Mouse (Mus musculus): ENCODE data around the gene Cops3.
"Not testable (repeated sequence)": the region's sequence is repeated elsewhere in the genome, so short reads cannot be mapped to it uniquely, and the experiment has no call there.

The Cops3 gene

DNA sequence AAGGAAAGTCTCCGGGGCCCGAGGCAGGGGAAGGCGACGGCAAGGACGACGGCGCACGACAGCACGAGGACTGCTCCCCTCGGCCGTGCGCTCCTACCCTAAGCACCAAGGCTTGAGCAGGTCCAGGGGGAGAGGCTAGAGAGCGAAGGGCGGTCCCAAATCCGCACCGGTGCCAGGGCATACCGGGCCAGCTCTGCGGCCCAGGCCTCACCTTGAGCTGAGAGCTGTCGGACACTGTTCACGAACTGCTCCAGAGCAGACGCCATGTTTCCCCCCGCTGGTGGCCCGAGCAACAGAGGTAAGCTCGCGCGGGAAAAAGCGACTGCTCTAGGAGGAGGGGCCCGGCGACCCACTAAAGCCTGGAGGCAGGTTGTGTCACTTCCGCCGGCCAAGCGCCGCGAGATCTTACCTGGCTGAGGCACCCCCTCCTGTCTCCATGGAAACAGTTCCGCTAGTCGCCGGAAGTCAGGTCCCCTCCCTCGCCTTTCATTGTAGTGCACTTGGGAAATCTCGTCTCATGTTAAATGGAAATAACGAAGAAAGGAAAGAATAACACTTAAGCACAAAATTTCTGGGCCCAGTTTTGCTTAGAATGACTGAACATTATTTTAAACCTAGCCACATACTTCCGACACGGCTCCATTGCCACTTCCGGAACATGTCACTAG, at the start of gene Cops3:
Cops3 (minus strand) TSS at position 380 of the 668 bp plus-strand sequence.
- DNase-seq (ENCODE audit: low read depth, low spot score): peak; percentile 98

DNA sequence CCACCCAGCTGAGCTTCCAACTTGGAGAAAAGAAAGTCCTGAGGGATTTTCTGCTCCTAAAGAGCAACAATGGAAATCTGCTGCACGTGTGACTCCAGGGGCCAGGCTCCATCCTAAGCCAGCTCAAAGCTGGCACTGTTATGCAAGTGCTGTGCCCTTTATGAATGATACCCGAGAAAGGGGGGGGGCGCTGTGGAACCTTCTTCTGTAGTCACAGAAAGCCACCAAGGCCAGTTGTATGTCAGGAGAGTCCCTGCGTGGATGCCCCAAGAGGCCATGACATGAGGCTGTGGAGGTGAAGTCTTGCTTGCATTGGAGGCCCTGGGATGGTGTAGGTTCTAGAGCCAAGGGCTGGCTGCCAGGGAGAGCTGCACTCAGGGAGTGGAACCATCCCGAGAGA, 48.5 kb upstream of the Cops3 start:
- DNase-seq (ENCODE audit: low read depth, low spot score): no peak

DNA sequence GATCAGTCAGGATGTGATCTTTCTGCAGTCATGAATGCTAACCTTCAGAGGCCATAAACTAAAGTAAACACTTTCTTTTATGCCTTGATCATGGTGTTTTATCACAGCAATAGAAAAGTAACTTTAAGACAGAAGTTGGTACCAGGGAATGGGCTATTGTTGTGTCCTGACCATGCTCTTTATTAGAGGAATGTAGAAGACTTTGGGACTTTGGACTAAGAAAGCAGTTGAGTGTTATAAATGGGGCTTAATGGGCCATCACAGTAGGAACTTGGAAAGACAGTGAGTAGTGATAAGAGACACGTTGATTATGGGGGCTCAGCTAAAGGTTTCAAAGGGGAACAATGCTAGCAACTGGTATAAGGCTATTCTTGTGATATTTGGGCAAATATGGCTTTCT, 47.3 kb upstream of the Cops3 start:
- no peak for DNase-seq (ENCODE audit: low read depth, low spot score)

DNA sequence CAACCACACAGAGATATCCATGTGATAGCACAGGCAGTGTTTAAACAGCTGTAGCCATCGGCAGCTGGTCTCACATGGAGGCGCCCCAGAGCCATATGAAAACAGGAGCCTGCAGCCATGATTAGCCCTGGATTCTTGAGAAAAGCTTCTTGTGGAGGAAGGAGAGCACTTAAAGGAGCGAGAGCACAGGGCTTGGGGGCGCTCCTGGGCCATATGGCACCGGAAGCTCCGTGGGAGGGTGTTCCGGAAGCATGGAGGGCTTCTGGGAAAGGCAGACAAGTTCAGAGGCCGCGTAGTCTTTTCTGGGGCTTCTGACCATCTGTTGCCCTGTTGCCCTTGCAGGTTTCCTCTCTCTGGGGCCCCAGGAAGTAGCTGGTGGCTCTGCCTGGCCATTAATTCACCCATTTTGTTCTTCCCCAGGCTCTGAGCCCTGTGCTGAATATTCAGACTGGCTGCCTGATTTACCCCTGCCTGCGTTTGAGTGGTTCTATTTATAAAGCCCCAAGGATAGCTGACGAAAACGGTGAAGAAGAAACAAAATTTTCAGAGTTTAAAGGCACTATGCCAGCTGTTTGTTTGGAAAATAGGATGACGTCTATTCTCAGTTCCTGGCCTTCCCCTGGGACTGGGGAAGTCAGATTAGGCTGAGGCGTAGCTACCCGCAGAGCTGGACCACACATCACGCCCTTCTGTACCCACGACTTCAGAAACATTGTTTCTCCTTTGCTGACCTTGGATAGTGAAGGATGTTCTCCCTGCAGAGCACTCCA, 45.8 kb upstream of the Cops3 start:
- no peak for DNase-seq (ENCODE audit: low read depth, low spot score)

DNA sequence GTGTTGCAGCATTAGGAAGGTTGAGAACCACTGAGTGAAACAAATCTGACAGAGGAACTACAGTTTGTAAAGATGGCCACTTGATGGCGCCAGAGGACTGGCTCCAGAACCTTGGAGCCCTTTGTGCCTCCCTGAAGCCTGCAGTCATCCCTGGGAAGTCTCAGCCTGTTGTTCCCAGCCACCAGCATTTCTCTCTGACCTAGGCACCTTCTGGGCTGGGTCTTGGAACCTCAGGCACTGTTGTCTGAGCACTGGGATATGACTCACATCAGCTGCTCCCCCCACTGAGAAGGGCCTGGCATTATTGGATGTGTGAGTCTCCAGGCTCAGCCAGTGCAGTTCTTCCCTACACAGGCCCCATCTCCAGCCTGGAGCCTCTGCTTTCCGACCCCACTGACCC, 40.4 kb upstream of the Cops3 start:
- peak; percentile 63 for DNase-seq (ENCODE audit: low read depth, low spot score)

DNA sequence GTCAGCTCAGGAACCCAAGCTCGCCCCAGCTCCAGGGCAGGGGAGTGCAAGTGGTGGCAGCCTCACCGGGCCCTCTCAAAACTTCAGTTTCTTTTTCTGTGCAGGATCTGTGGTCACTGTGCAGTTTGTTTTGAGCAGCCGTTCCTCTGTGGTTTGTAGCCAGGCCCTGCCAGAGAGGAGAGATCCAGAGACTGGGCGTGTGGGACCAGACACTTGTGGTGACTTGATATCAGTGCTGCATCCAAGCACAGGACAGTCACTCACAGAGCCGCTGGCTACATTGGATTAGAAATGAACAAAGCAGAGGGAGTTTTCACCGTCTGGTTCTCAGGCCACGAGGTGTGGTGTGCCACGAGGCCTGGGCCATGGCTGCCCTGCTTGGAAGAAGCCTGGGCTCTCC, 32.5 kb upstream of the Cops3 start:
- no peak for DNase-seq (ENCODE audit: low read depth, low spot score)

DNA sequence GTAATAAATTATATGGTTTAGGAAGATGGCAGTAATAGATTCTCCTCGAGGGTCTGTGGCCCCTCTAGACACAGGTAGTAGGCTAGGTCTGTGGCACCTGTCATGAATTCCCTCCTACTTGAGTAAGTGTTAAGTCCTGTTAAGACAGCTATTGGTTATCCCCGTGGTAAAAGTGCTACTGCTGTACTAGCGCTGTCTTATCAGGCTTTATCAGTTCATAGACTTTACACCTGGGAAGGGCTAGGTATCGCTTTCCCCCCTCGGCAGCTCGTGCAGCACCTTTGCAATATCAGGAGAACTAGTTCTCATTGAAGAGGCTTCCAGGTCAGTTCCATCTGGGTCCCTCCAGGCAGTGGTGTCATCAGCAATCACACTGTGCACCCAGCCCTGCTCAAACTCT, 24.7 kb upstream of the Cops3 start:
- DNase-seq (ENCODE audit: low read depth, low spot score): no peak

DNA sequence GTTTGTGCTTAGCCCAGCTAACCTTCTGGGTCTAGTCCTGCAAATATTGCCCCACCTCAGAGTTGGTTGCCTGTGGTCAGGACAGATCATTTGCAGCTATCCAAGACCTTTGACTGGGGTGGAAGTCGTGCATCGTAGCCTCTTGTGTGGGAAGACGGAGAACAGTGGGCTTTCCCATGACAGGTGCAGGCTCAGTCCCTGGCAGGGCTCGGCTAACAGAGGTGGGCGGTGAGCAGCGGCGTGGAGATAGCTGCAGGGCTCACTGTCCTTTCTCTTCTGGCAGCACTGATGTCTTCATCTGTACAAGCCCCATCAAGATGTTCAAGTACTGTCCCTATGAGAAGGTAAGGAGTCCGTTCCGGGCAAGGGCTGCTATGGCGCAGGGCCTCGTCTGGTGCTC, 20.8 kb upstream of the Cops3 start:
- DNase-seq (ENCODE audit: low read depth, low spot score): no peak

DNA sequence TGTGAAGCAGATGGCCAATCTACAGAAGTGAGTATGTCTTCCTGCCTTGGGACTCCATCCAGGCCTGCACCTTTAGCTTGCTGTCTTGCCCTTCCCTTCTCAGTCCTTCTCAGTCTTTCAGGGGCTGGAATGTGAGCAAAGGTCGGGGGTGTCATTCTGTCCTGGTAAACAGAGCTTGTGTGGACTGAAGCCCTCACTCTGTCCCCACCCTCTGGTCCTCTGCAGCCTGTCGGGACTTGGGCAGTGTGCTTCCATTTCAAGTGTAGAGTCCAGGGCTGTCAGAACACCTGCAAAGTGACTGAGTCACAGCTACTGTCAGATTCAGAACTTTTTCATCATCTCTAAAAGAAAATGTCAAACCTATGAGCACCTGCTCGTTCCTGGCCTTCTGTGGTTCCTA, 13.2 kb upstream of the Cops3 start:
- DNase-seq (ENCODE audit: low read depth, low spot score): no peak

DNA sequence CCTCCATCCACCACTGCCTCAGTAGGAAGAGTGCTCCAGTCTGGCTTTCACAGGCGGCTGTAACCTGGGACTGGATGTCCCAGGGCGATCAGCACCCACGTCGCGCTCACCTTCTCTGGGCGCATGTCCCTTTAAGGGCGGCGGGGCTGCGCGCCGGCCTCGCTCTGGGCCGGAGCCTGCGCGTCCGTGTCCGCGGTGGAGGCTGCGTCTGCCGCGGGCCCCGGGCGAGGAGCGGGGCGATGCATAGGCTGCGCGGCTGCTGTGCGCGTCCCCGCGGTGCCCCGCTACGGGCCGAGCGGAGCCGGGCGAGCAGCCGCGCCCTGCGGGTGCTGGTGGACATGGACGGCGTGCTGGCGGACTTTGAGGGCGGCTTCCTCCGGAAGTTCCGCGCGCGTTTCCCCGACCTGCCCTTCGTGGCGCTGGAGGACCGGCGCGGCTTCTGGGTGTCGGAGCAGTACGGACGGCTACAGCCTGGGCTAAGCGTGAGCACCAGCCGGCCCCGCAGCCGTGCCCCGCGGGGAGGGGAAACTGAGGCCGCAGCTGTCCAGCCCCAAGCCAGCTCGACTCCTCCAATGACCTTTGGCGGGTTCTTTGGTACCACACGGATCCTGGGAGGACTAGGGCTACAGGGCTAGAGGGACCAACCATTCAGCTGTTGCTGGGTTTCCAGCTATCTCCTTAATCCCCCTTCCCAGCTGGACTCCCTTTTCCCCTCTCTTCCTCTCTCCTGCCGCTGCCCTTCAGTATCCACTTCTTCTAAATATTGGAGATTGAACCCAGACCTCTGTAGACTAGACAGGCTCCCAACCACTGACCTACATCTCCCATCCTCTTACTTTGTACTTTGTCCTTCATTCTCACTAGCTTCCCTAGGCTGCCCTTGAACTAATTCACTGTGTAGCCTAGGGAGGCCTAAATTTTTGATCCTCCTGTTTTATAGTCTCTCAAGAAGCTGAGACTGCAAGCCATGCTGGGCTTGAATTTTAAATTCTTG, 8.6 kb upstream of the Cops3 start:
- DNase-seq (ENCODE audit: low read depth, low spot score): peak; percentile 86

DNA sequence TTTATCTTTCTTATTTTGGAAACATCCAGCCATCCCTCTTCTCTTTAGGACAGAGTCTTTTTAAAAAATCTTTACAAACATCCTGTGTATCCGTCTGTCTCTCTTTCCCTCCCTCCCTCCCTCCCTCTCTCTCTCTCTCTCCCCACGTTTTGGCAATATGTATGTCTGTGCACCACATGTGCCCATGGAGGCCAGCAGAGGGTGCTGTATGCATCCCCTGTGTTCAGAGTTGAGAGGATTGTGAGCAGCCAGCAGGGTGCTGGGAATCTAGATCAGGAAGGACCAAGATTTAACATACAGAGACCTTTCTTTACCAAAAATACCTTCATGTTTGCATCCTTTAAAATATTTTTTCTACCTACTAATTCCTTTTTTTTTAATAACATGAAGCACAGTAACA, 7.5 kb upstream of the Cops3 start:
- DNase-seq (ENCODE audit: low read depth, low spot score): peak; percentile 84

DNA sequence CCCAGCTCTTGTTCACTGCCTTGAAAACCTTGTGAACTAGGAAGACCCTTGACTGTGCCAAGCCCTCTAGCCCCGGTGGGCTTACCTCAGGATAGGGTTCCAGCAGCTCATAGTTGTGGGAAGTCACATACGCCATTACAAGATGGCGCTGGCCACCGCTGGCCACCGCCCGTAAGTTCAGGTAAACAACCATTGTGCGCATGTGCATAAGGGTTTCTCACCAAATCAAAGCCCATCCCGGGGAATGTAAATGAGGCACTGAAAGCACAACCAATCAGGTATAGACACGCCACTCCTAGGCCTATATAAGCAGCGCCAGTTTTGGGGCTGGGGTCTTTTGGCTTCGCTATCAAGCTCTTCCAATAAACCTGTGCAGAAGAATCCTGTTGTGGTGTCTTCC, 6.7 kb upstream of the Cops3 start:
- no peak for DNase-seq (ENCODE audit: low read depth, low spot score)

DNA sequence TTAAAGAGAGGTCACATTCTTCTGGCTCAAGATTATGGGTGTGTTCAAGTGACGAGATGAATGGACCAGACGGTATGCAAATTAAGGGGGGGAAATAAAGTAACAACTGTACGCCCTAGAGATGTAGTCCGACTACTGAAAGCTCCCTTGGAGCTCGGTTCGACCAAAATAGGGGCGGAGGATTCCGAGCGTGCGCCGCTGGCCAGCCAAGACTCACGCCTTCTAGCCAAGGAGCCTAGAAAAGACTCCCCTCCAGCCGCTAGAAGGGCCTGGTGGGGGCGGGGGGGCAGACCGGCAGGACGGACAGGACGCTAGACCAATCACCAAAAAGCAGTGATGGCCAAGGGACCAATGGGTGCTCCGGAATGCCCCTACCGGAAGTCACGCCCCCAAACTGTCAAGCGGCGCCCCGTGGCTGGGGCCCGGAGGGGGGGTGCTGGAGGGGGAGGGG, 605 bp downstream of the Cops3 start, which contains the start of gene Nt5m:
Nt5m (plus strand) TSS at position 440 of the 451 bp plus-strand sequence.
- DNase-seq (ENCODE audit: low read depth, low spot score): peak; percentile 98

DNA sequence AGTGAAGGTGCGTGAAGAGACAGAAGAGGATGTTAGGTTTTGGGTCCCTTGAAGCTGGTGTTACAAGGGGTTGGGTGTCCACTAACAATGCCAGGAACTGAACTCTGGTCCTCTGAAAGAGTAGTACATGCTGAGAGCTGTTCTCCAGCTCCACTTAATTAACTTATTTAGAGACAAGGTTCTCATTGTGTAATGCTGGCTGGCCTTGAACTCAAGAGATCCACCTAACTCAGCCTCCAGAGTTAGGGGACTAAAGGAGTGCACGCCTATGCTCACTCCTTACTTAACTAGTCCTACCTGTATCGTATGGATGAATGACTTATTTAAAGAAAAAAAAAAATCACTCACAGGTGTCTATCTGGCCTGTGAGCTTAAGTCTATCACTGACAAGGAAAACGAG, 1.2 kb downstream of the Cops3 start:
- no peak for DNase-seq (ENCODE audit: low read depth, low spot score)

DNA sequence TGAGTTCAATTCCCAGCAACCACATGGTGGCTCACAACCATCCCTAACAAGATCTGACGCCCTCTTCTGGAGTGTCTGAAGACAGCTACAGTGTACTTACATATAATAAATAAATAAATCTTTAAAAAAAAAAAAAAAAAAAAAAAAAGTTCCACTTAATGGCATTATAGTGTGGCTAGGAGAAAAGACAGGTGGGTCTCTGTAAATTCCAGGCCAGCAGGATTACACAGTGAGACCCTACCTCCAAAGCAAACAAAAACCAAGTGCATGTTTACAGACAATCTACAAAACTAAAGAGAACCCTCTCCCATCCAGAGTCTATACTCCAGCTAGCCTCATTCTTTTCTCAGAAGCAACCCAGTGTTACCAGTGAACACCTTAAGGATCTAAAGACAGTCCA, 1.8 kb downstream of the Cops3 start:
- not testable (repeated sequence) for DNase-seq (ENCODE audit: low read depth, low spot score)

DNA sequence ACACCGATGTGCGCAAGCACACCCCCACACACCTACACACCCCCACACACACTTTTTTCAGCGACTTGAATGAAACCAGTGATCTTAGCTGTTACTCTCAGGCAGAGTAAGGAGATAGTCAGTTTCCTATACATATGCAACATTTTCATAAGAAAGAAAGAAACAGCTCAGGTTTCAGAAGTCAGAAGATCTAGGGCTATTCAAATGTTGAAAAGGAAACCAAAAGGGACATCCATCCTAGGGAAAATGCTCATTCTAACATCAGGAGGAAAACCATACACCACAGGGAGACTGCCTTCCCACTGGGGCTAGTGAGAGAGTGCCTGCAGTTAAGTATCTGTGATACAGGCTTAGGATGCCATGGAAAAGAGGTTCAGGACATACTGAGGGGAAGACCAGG, 18.0 kb downstream of the Cops3 start:
- DNase-seq (ENCODE audit: low read depth, low spot score): no peak

DNA sequence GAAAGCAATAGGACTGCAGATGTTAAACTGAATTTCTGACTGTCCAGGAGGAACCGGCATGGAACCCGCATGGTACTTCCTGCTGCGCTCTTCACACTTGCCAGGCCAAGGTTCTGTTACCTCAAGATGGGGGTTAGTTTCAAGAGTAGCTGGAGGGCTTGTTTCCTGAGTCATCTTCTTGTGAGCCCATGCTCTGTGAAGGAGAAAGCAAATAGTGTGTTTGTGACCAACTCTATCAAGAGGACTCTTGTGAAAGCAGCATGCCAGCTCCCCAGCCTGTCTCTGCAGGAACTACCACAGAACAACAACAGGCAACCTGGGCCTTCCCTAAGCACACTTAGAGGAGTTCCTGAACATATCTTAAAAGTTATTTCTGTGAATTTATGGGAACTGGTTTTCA, 21.7 kb downstream of the Cops3 start:
- DNase-seq (ENCODE audit: low read depth, low spot score): no peak

DNA sequence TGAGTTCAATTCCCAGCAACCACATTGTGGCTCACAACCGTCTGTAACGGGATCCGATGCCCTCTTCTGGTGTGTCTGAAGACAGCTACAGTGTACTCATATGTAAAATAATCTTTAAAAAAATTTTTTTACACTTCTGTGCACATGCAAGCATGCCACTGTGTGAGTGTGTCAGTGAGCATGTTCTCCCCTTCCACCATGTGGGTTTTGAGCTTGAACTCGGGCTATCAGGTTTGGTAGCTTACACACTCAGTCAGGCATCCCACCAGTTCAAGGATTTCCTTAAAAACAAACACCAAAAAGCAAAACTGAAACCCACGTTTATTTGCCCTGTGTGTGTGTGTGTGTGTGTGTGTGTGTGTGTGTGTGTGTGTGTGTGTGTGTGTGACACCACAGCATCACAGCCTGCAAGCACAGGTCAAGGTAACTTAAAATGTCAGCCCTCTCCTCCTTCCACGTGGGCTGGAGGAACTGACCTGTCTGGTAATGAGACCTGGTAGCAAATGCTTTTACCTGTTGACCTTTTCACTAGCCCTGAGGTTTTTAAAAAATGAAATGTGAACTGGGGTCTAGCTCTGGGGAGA, 24.1 kb downstream of the Cops3 start:
- no peak for DNase-seq (ENCODE audit: low read depth, low spot score)

DNA sequence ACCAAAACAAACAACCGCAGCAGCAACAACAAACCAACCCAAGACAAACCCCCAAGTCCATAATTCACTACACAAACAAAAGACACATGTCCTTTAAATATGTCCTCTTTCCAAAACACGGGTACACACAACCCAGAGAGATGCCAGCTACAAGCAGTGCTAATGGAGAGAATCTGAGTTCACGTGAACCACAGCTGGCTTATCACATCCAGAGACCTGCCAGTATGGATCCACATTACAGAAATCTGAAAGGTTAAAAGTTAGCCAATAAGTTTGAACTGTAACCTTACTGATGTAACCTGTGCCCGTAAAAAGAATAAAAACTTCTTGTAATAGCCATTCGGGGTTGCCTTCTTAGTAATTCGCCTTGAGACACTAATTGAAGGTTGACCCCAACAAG, 24.7 kb downstream of the Cops3 start:
- DNase-seq (ENCODE audit: low read depth, low spot score): no peak

DNA sequence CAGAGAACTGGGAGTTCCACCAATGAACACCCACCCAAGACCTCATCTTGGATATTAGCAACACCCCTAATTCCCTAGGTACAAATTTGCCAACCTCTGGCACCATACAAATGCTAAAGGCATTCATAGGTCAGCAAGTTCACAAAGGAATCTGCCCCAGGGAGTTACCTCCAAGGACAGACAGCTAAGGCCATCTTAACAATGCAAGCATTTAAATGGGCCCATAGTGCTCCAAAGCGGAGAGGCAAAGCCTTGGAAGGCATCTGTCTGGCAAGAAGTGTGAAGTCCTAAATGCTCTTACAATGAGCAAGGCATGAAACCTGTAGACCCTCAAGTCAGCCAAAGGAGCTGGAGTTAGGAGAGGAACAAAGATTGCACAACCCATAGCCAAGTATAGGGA, 25.3 kb downstream of the Cops3 start:
- DNase-seq (ENCODE audit: low read depth, low spot score): no peak

DNA sequence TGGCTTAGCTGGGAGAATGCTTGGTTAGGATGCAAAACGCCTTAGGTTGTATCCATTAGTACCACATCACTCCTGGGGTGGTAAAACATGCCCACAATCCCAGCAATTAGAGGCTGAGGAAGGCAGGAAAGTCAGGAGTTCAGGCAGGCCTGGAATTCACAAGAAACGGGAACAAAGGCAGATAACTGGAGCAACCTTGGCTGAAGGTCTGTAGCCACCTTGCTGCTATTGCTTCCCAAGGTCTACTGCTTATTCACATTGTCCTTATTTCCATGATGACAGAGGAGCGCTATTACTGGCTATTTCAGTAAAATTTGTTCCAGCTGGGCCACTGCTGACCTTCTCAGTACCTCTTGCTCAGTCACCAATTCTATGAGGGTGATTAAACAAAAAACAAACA, 26.4 kb downstream of the Cops3 start:
- DNase-seq (ENCODE audit: low read depth, low spot score): no peak

DNA sequence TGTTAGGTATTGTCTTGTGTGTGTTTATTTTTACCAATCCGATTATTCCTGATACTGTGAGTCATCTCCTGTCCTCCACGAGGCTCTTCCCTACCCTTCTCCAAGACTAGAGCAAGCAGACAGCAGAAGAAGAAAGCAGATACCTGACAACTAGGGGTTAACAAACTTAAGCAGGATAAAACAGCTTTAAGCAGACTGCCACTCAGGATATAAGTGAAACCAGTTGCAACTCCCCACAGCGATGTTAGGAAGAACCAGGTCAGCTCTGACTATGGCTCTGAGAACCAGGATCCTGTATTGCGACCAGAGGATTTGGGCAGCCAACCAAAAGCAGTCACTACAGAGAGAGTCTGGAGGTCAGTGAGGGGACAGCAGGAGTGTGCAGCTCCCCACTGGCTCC, 28.4 kb downstream of the Cops3 start:
- DNase-seq (ENCODE audit: low read depth, low spot score): peak; percentile 20

Measured in A20 (cell line).